In genomic region chr14:31403556-31403955, GRCm38 (mm10) we compare ENCODE assay signal across 17 mouse cellular contexts. TPM values are rescaled to one million over a fixed set of nuclear protein-coding genes. Genes with fewer than 3 reads are reported as not detected.
DNase-seq lines count a peak whose midpoint lies in the region; ATAC-seq and TF ChIP-seq lines count a peak whose summit lies in the region.
"Had no signal": no experiment of that assay in that cellular context is flagged by ENCODE, and none has a peak within 500 bp of the region (broad histone marks: within the 10 kb centered on the region; RNA-seq: fewer than 3 reads in every experiment).

No protein-coding gene starts in this region.

- H3K4me1 ChIP-seq in intestine, embryonic 15.5 days (replicated peaks) = peaks cover 11% of the 10 kb centered on the region
- no peaks in the 10 kb centered on the region for H3K4me1 ChIP-seq in stomach, postnatal 0 days (replicated peaks; ENCODE audit: control insufficient read depth, insufficient read depth)

- no peaks in the 10 kb centered on the region for H3K9me3 ChIP-seq in intestine, embryonic 15.5 days
- no peaks in the 10 kb centered on the region for H3K9me3 ChIP-seq in stomach, postnatal 0 days (ENCODE audit: control insufficient read depth, low read length)
- H3K9me3 ChIP-seq: hindbrain, embryonic 15.5 days had no signal

- no peaks in the 10 kb centered on the region for H3K36me3 ChIP-seq in intestine, embryonic 15.5 days
- H3K36me3 ChIP-seq in stomach, postnatal 0 days (ENCODE audit: control insufficient read depth, insufficient read depth, low read length) = no peaks in the 10 kb centered on the region

- H3K4me2 ChIP-seq in intestine, embryonic 15.5 days (replicated peaks) = 0 out of 2 replicates have a peak overlapping the region, but pooled peaks have one; percentile 5
- H3K4me2 ChIP-seq in stomach, postnatal 0 days (replicated peaks; ENCODE audit: low read depth) = no peak overlapping the region
- H3K4me2 ChIP-seq: hindbrain, embryonic 15.5 days had no signal

- no peak for DNase-seq in gastrocnemius, adult 2 months
- no peak for DNase-seq in gastrocnemius, postnatal 36 days
- no peak for DNase-seq in left cerebral cortex, adult 2 months (ENCODE audit: extremely low spot score in 1 of 2, low spot score in 2 of 2)
- DNase-seq in left cerebral cortex, postnatal 14 days (ENCODE audit: low spot score in 2 of 2) = no peak
- DNase-seq in stomach, postnatal 0 days (ENCODE audit: low spot score) = no peak
- DNase-seq in urinary bladder, postnatal 25 days (ENCODE audit: low spot score) = no peak
- DNase-seq: adrenal gland, postnatal 25 days; embryo, embryonic 11 days; gastrocnemius, postnatal 14 days; kidney, adult 9 months; retina, postnatal 1 day; spleen, adult 18-20 months had no signal

- H3K27me3 ChIP-seq in intestine, embryonic 15.5 days (replicated peaks) = no peaks in the 10 kb centered on the region
- H3K27me3 ChIP-seq in stomach, postnatal 0 days (ENCODE audit: control insufficient read depth, insufficient read depth, low read length) = no peaks in the 10 kb centered on the region
- H3K27me3 ChIP-seq: hindbrain, embryonic 15.5 days had no signal

- peak overlapping the region; percentile 83 for H3K27ac ChIP-seq in gastrocnemius, adult 2 months
- peak overlapping the region; percentile 19; the same call in 1 of the 2 replicates for H3K27ac ChIP-seq in left cerebral cortex, adult 2 months
- no peak overlapping the region for H3K27ac ChIP-seq in intestine, embryonic 15.5 days
- H3K27ac ChIP-seq in stomach, postnatal 0 days (replicated peaks) = 0 out of 2 replicates have a peak overlapping the region, but pooled peaks have one; percentile 13
- H3K27ac ChIP-seq: hindbrain, embryonic 15.5 days had no signal

- intact Hi-C loops in gastrocnemius, adult 2 months (cut with DNase I) = no loop called here
- intact Hi-C loops in gastrocnemius, postnatal 36 days (cut with DNase I) = no loop called here
- intact Hi-C loops in left cerebral cortex, adult 2 months (cut with DNase I) = loop anchor here (5.0 kb wide), 1 partner anchor 34 kb away; the partner anchor contains the start of gene Sh3bp5
- intact Hi-C loops in left cerebral cortex, postnatal 14 days (cut with DNase I) = no loop called here

- H3K4me3 ChIP-seq in gastrocnemius, adult 2 months = no peak overlapping the region
- H3K4me3 ChIP-seq in left cerebral cortex, adult 2 months = no peak overlapping the region
- H3K4me3 ChIP-seq in intestine, embryonic 15.5 days (replicated peaks) = no peak overlapping the region
- no peak overlapping the region for H3K4me3 ChIP-seq in stomach, postnatal 0 days (ENCODE audit: low read depth, low read length)
- H3K4me3 ChIP-seq: hindbrain, embryonic 15.5 days had no signal

- no peak for TF ChIP-seq CTCF in gastrocnemius, adult 2 months (IDR thresholded peaks at IDR 0.05)
- no peak for TF ChIP-seq CTCF in left cerebral cortex, adult 2 months (IDR thresholded peaks at IDR 0.05)
- TF ChIP-seq CTCF in stomach, postnatal 0 days (IDR thresholded peaks at IDR 0.05; ENCODE audit: low read depth) = no peak

- no peak overlapping the region for H3K9ac ChIP-seq in intestine, embryonic 15.5 days
- H3K9ac ChIP-seq in stomach, postnatal 0 days (ENCODE audit: low read length) = no peak overlapping the region
- H3K9ac ChIP-seq: hindbrain, embryonic 15.5 days had no signal

- WGBS in intestine, embryonic 15.5 days = 70% methylated on average over 9 of the region's 9 CpGs
- WGBS in stomach, postnatal 0 days = 63% methylated on average over 9 of the region's 9 CpGs

- TF ChIP-seq EP300 in stomach, postnatal 0 days (optimal IDR thresholded peaks at IDR 0.05) = no peak

- peak; percentile 5; the same call in 1 of the 2 replicates for ATAC-seq in intestine, embryonic 15.5 days
- ATAC-seq in stomach, postnatal 0 days (ENCODE audit: low FRiP score, low TSS enrichment) = no peak
- ATAC-seq in erythroblast, adult 5-6 weeks (replicated peaks; ENCODE audit: low FRiP score, poor library complexity, severe bottlenecking) = no peak
- ATAC-seq: forebrain, embryonic 16.5 days; lung, postnatal 0 days had no signal

RNA-seq across cellular contexts. Expression of gene Sh3bp5, which starts 32.3 kb away (rescaled TPM):
- 10 to 100 TPM; 55.1 to 58.5 TPM for total RNA-seq in gastrocnemius, adult 2 months (2021)
- 10 to 100 TPM; 34.5 to 44.4 TPM for total RNA-seq in gastrocnemius, postnatal 36 days (2021)
- total RNA-seq in left cerebral cortex, adult 2 months (2021) = 10 to 100 TPM; 63.5 to 65.4 TPM
- 10 to 100 TPM; 73.5 to 73.9 TPM for total RNA-seq in left cerebral cortex, postnatal 14 days (2021)
- polyA plus RNA-seq in intestine, embryonic 15.5 days (2015; fragmentation: Nextera tagmentation; extraction: Ambion mirVana) = 18.1 and 20.6 TPM in 2 replicates
- 9.9 and 10.9 TPM in 2 replicates for polyA plus RNA-seq in stomach, postnatal 0 days (2015; fragmentation: Nextera tagmentation; extraction: Ambion mirVana)
- 8.5 and 15.3 TPM in 2 replicates for total RNA-seq in erythroblast, adult 5-6 weeks (2015; ENCODE audit: low replicate concordance)
- 8.1 and 11.1 TPM in 2 replicates for total RNA-seq in erythroblast, adult 5-6 weeks (2017; ENCODE audit: low replicate concordance)
